Mouse (Mus musculus) hindbrain, embryonic 13.5 days (tissue): ENCODE results near the gene Kcnq1. TPM values are rescaled to one million over a fixed set of nuclear protein-coding genes. Genes with fewer than 3 reads are reported as not detected.

ENCODE experiments used
- ATAC-seq: fragments of 200-750 bp; cut with Nextera tagmentation; 2 replicates; pipeline ENCODE4 v1.8.0; 2017; ENCODE audit warnings: moderate TSS enrichment; ENCODE audit not compliant: low FRiP score
- H3K27ac ChIP-seq: fragments of 300-500 bp; sonication (generic); 2 replicates; pipeline ENCODE4 v1.5.1; 2015; ENCODE audit warnings: inconsistent platforms, mild to moderate bottlenecking, moderate library complexity
- H3K27me3 ChIP-seq: fragments of 300-500 bp; sonication (generic); 2 replicates; pipeline ENCODE4 v1.6.1; 2015; ENCODE audit warnings: mild to moderate bottlenecking, inconsistent platforms
- H3K36me3 ChIP-seq: fragments of 300-500 bp; sonication (generic); 2 replicates; pipeline ENCODE4 v1.6.1; 2015; ENCODE audit warnings: mild to moderate bottlenecking, inconsistent platforms
- H3K4me1 ChIP-seq: fragments of 300-500 bp; sonication (generic); replicated peaks from 2 replicates; pipeline ENCODE4 v1.6.1; 2015; ENCODE audit warnings: inconsistent platforms
- H3K4me2 ChIP-seq: fragments of 300-500 bp; sonication (generic); 2 replicates; pipeline ENCODE4 v1.6.1; 2015; ENCODE audit warnings: inconsistent platforms, mild to moderate bottlenecking, moderate library complexity
- H3K4me3 ChIP-seq: fragments of 300-500 bp; sonication (generic); 2 replicates; pipeline ENCODE4 v1.5.1; 2015; ENCODE audit warnings: mild to moderate bottlenecking, inconsistent platforms
- H3K9ac ChIP-seq: fragments of 300-500 bp; sonication (generic); 2 replicates; pipeline ENCODE4 v1.6.1; 2015; ENCODE audit warnings: mild to moderate bottlenecking, inconsistent platforms
- H3K9me3 ChIP-seq: fragments of 300-500 bp; sonication (generic); 2 replicates; pipeline ENCODE4 v1.6.1; 2016; ENCODE audit warnings: inconsistent platforms
- WGBS: fragments of 180-500 bp; shearing (Covaris S2); methylation state at CpG from one replicate; pipeline ENCODE4 v1.1.7; 2015; 5-methylcytosine and 5-hydroxymethylcytosine counted together
- polyA plus RNA-seq: library from polyadenylated mRNA; unstranded; fragments of >200 nt; fragmentation: Nextera tagmentation; extraction: Ambion mirVana; gene quantifications from 2 replicates; pipeline ENCODE4 v1.2.1, GENCODE M21; 2015

The Kcnq1 gene
- polyA plus RNA-seq, 1 experiment from 2014 or later = 1.7 TPM

- H3K9ac ChIP-seq = no peak overlapping the region
- H3K9me3 ChIP-seq = no peaks in the 10 kb centered on the region
- H3K27me3 ChIP-seq = no peaks in the 10 kb centered on the region
- no peaks in the 10 kb centered on the region for H3K36me3 ChIP-seq
- no peak overlapping the region for H3K4me3 ChIP-seq
- H3K27ac ChIP-seq = no peak overlapping the region
- ATAC-seq = no peak
- 25% methylated on average over 1 of the region's 1 CpGs for WGBS
- H3K4me2 ChIP-seq = no peak overlapping the region
- H3K4me1 ChIP-seq = peaks cover 17% of the 10 kb centered on the region; the same call in 1 of the 2 replicates
Measured at GRCm38 (mm10) chr7:143119407-143119806, 13.2 kb downstream of the Kcnq1 start.

GRCm38 (mm10) chr7:143119826-143120225, 13.7 kb downstream of the Kcnq1 start:
- no peaks in the 10 kb centered on the region for H3K27me3 ChIP-seq
- 78% methylated on average over 3 of the region's 3 CpGs for whole genome bisulfite sequencing

GRCm38 (mm10) chr7:143122191-143122590, 16.0 kb downstream of the Kcnq1 start:
- no peak for ATAC-seq
- 87% methylated on average over 5 of the region's 5 CpGs for WGBS
- no peak overlapping the region for H3K4me2 ChIP-seq
- H3K27me3 ChIP-seq = no peaks in the 10 kb centered on the region
- no peaks in the 10 kb centered on the region for H3K9me3 ChIP-seq
- no peak overlapping the region for H3K9ac ChIP-seq
- H3K36me3 ChIP-seq = no peaks in the 10 kb centered on the region
- H3K4me1 ChIP-seq = peaks cover 22% of the 10 kb centered on the region; the same call in 1 of the 2 replicates
- H3K27ac ChIP-seq = no peak overlapping the region
- no peak overlapping the region for H3K4me3 ChIP-seq

More at GRCm38 (mm10) chr7:143119826-143120225, 13.7 kb downstream of the Kcnq1 start:
- Histone ChIP-seq H3K4me1 (peaks cover 21% of the 10 kb centered on the region; the same call in 1 of the 2 replicates), H3K4me2 (no peak overlapping the region), H3K9ac (no peak overlapping the region), H3K9me3 (no peaks in the 10 kb centered on the region), H3K36me3 (no peaks in the 10 kb centered on the region), H3K4me3 (no peak overlapping the region), H3K27ac (no peak overlapping the region)
- ATAC-seq = no peak

GRCm38 (mm10) chr7:143123876-143124669, 17.9 kb downstream of the Kcnq1 start:
- Histone ChIP-seq H3K27ac (no peak overlapping the region), H3K9me3 (no peaks in the 10 kb centered on the region), H3K27me3 (no peaks in the 10 kb centered on the region), H3K4me3 (no peak overlapping the region), H3K9ac (no peak overlapping the region), H3K4me2 (no peak overlapping the region), H3K4me1 (peaks cover 22% of the 10 kb centered on the region; the same call in 1 of the 2 replicates), H3K36me3 (no peaks in the 10 kb centered on the region)
- ATAC-seq = no peak
- WGBS = 15% methylated on average over 6 of the region's 6 CpGs

GRCm38 (mm10) chr7:143124902-143125301, 18.7 kb downstream of the Kcnq1 start:
- Histone ChIP-seq H3K27ac (no peak overlapping the region), H3K36me3 (no peaks in the 10 kb centered on the region), H3K4me3 (no peak overlapping the region), H3K4me1 (peaks cover 16% of the 10 kb centered on the region; the same call in 1 of the 2 replicates), H3K9ac (no peak overlapping the region), H3K27me3 (no peaks in the 10 kb centered on the region), H3K9me3 (no peaks in the 10 kb centered on the region), H3K4me2 (no peak overlapping the region)
- ATAC-seq = no peak
- WGBS = 67% methylated on average over 3 of the region's 3 CpGs

- H3K36me3 ChIP-seq = no peaks in the 10 kb centered on the region
- H3K4me1 ChIP-seq = no peaks in the 10 kb centered on the region
- no peaks in the 10 kb centered on the region for H3K9me3 ChIP-seq
- no peak overlapping the region for H3K27ac ChIP-seq
- no peak overlapping the region for H3K4me3 ChIP-seq
- no peak for ATAC-seq
- no peaks in the 10 kb centered on the region for H3K27me3 ChIP-seq
- H3K4me2 ChIP-seq = no peak overlapping the region
- no peak overlapping the region for H3K9ac ChIP-seq
- WGBS = 92% methylated on average over 5 of the region's 5 CpGs
Measured at GRCm38 (mm10) chr7:143132815-143133214, 26.7 kb downstream of the Kcnq1 start.

- no peak for ATAC-seq
- H3K27ac ChIP-seq = no peak overlapping the region
- no peak overlapping the region for H3K4me2 ChIP-seq
- H3K27me3 ChIP-seq = no peaks in the 10 kb centered on the region
- no peaks in the 10 kb centered on the region for H3K4me1 ChIP-seq
- H3K9ac ChIP-seq = no peak overlapping the region
- 82% methylated on average over 2 of the region's 2 CpGs for WGBS
- no peak overlapping the region for H3K4me3 ChIP-seq
- H3K9me3 ChIP-seq = no peaks in the 10 kb centered on the region
- no peaks in the 10 kb centered on the region for H3K36me3 ChIP-seq
Measured at GRCm38 (mm10) chr7:143136125-143136524, 30.0 kb downstream of the Kcnq1 start.

- Histone ChIP-seq H3K4me2 (no peak overlapping the region), H3K4me1 (no peaks in the 10 kb centered on the region), H3K27ac (no peak overlapping the region), H3K4me3 (no peak overlapping the region), H3K36me3 (no peaks in the 10 kb centered on the region), H3K9me3 (no peaks in the 10 kb centered on the region), H3K9ac (no peak overlapping the region), H3K27me3 (no peaks in the 10 kb centered on the region)
- no peak for ATAC-seq
- WGBS = 64% methylated on average over 5 of the region's 5 CpGs
Measured at GRCm38 (mm10) chr7:143136561-143136960, 30.4 kb downstream of the Kcnq1 start.

GRCm38 (mm10) chr7:143138789-143139188, 32.6 kb downstream of the Kcnq1 start:
- Histone ChIP-seq H3K36me3 (no peaks in the 10 kb centered on the region), H3K4me2 (no peak overlapping the region), H3K4me3 (no peak overlapping the region), H3K4me1 (no peaks in the 10 kb centered on the region), H3K9me3 (no peaks in the 10 kb centered on the region), H3K27me3 (no peaks in the 10 kb centered on the region), H3K9ac (no peak overlapping the region), H3K27ac (no peak overlapping the region)
- 44% methylated on average over 1 of the region's 1 CpGs for WGBS
- no peak for ATAC-seq

- 89% methylated on average over 4 of the region's 4 CpGs for WGBS
- H3K9me3 ChIP-seq = no peaks in the 10 kb centered on the region
- no peak overlapping the region for H3K4me3 ChIP-seq
- H3K4me2 ChIP-seq = no peak overlapping the region
- no peaks in the 10 kb centered on the region for H3K4me1 ChIP-seq
- no peaks in the 10 kb centered on the region for H3K27me3 ChIP-seq
- H3K9ac ChIP-seq = no peak overlapping the region
- H3K27ac ChIP-seq = no peak overlapping the region
- no peak for ATAC-seq
- H3K36me3 ChIP-seq = no peaks in the 10 kb centered on the region
Measured at GRCm38 (mm10) chr7:143139932-143140331, 33.8 kb downstream of the Kcnq1 start.

GRCm38 (mm10) chr7:143142680-143143079, 36.5 kb downstream of the Kcnq1 start:
- Histone ChIP-seq H3K4me1 (no peaks in the 10 kb centered on the region), H3K27ac (no peak overlapping the region), H3K9me3 (no peaks in the 10 kb centered on the region), H3K4me3 (no peak overlapping the region), H3K36me3 (no peaks in the 10 kb centered on the region), H3K9ac (no peak overlapping the region), H3K27me3 (0 out of 2 replicates have a peak, but pooled peaks cover 5% of the 10 kb centered on the region), H3K4me2 (no peak overlapping the region)
- no peak for ATAC-seq
- WGBS = 86% methylated on average over 2 of the region's 2 CpGs

GRCm38 (mm10) chr7:143147015-143147414, 40.9 kb downstream of the Kcnq1 start:
- Histone ChIP-seq H3K36me3 (no peaks in the 10 kb centered on the region), H3K4me2 (no peak overlapping the region), H3K9ac (no peak overlapping the region), H3K27me3 (0 out of 2 replicates have a peak, but pooled peaks cover 8% of the 10 kb centered on the region), H3K27ac (no peak overlapping the region), H3K4me3 (no peak overlapping the region), H3K9me3 (no peaks in the 10 kb centered on the region), H3K4me1 (no peaks in the 10 kb centered on the region)
- 85% methylated on average over 5 of the region's 5 CpGs for WGBS
- no peak for ATAC-seq

GRCm38 (mm10) chr7:143151171-143151570, 45.0 kb downstream of the Kcnq1 start:
- Histone ChIP-seq H3K27ac (no peak overlapping the region), H3K4me3 (no peak overlapping the region), H3K4me1 (peaks cover 14% of the 10 kb centered on the region), H3K9ac (no peak overlapping the region), H3K4me2 (no peak overlapping the region), H3K36me3 (no peaks in the 10 kb centered on the region), H3K9me3 (no peaks in the 10 kb centered on the region), H3K27me3 (peaks cover 16% of the 10 kb centered on the region; the same call in 1 of the 2 replicates)
- 14% methylated on average over 2 of the region's 2 CpGs for WGBS
- no peak for ATAC-seq
